Mouse (Mus musculus) spleen, adult 12 weeks (tissue): Measurements from ENCODE around the gene Vti1a.
A peak's percentile ranks its signal among the peaks of the same experiment; 100 is the strongest.

ENCODE experiments used
- DNase-seq: peaks from one replicate; pipeline ENCODE4 v3.0.0; 2022; ENCODE audit warnings: low spot score

The Vti1a gene

GRCm38 (mm10) chr19:55316109-55316714 lies at the start of gene Vti1a:
Gene Vti1a, plus strand, starts transcription at chr19:55316295.
- DNase-seq = peak; percentile 79

- no peak for DNase-seq
Observed at GRCm38 (mm10) chr19:55266786-55267185, 49.3 kb upstream of the Vti1a start.

- no peak for DNase-seq
Observed at GRCm38 (mm10) chr19:55268150-55268549, 47.9 kb upstream of the Vti1a start.

DNA sequence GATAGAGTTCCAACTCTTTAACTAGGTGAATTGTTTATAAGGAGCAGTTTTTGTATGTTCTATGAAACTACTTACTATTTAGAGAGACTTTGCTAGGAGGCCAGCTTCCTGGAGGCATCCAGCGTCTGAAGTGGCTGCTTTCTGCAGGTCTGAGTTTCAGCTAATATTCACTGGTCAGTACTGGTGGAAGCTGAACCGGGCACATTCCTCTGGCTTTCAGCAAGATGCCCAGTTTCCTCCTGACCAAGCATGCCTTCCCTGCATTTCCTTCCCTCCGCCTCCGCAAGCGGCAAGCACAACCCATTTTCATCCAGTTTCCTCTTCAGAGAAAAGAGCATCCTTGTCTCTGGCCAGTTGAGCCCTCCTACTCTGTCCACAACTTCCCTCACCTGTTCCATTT lies 47.0 kb upstream of the Vti1a start:
- DNase-seq = no peak

DNA sequence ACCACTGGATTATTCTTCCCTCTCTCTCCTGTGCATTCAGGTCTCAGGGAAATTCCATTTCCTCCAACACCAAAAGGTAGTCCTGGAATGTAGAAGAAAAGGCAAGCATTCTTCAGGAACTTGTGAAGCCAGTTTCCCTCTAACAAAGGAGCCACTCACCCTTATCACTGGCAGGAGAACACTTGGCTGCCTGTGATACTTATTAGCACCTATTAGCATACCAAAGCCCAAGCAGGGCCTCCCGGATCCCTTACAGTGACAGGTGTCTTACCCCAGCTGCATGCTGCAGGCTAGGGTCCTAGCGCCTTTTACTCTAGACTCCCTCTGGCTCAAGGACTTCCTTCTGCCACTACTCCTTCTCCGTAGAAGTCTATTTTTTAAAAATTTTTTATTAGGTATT lies 44.6 kb upstream of the Vti1a start:
- DNase-seq = no peak

DNA sequence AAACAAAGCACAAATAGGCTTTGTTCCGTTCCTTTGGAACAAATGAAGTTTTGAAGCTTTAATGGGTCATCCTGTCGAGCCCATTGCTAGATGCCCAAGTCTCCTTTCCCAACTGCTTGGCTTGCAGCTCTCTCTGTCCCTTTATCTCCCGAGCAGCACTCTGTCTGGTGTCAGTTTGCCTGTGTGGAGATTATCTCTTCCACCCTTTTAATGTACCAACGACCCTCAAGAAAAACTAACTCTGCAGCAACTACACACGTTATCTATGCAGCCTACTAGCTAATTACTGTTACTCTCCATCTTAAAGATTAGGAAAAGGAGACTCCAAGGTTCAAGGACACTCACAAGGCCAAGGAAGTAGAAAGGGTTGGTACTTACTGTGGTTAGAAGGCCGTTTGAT lies 42.8 kb upstream of the Vti1a start:
- no peak for DNase-seq

- no peak for DNase-seq
Observed at GRCm38 (mm10) chr19:55276100-55276499, 40.0 kb upstream of the Vti1a start.

DNA sequence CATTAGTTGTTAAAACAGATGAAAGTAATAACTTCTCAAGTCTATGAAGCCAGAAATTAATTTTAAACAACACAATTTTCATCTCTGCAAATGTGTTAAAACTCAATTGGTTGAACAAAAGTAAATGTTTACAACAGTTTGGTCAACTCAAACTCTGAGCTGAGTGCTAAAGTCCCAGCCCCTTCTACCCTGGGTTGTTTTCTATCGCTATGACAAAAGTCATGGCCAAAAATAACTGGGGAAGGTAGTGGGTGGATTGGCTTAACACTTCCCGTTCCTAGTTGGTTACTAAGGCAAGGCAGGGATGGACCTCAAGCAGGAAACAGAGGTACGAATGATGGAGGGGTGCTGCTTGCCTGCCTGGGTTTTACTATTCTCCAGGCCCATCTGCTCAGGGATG lies 39.3 kb upstream of the Vti1a start:
- no peak for DNase-seq

DNA sequence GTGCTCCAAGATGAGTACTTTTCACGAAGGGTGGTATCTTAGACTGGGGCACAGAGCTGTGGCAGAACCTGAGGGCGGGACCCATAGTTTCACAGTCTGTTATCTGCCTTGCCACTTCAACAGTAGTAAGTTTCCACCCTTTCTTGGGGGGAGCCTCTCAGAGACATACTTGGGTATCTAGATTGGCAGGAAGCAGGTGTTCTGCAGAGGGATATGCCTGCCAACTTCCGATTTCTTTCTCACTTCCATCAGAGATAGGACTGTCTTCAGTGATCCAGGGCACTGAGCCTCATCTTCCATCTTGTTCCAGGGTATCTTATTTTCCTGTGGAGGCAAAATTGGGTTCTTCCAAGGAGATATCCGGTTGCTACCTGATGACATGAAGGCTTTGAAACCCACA lies 32.0 kb upstream of the Vti1a start:
- peak; percentile 23 for DNase-seq

DNA sequence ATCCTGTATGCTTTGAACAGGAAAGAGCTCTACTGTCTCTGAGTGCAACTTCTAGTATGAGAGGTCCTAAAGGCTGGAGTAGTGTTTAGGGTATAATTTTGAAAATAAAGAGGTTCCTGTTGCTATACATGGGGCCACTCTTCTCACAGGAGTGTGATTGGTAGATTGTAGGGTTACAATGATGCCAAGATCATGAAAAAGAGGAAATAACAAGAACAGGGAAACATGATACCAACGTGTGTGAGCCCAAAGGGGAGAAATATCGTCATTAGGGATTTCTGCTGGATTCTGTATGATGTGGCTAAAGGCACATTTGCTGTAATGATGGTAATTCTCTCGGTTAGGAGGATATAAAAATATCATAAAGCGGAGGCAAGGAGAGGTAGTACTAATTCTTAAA lies 30.1 kb upstream of the Vti1a start:
- no peak for DNase-seq

GRCm38 (mm10) chr19:55288974-55289373 lies 27.1 kb upstream of the Vti1a start:
- no peak for DNase-seq

- no peak for DNase-seq
Observed at GRCm38 (mm10) chr19:55290621-55291270, 25.3 kb upstream of the Vti1a start.

GRCm38 (mm10) chr19:55292210-55292850 lies 23.8 kb upstream of the Vti1a start:
- DNase-seq = no peak

- no peak for DNase-seq
Observed at GRCm38 (mm10) chr19:55293175-55293574, 22.9 kb upstream of the Vti1a start.

GRCm38 (mm10) chr19:55295075-55295474 lies 21.0 kb upstream of the Vti1a start:
- no peak for DNase-seq

- DNase-seq = no peak
Observed at GRCm38 (mm10) chr19:55295556-55295955, 20.5 kb upstream of the Vti1a start.

- no peak for DNase-seq
Observed at GRCm38 (mm10) chr19:55296301-55296700, 19.8 kb upstream of the Vti1a start.

- no peak for DNase-seq
Observed at GRCm38 (mm10) chr19:55297489-55297888, 18.6 kb upstream of the Vti1a start.

DNA sequence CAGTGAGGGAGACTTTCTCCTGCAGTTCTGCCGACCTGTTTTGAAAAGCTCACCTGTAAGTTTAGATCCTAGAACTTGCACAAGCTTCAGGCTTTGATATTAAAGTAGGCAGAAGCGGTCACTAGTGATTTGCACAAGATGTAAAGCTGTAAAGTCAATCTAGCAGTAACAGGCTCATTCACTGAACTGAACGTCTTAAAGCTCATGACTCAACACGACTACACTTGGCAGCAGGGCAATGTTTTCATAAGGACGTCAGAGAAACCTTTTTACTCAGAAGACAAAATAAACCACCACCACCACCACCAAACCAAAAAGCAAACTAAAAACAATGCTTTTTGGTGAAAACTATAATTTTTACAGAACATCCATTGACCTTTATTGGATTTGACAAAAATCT lies 18.1 kb upstream of the Vti1a start:
- no peak for DNase-seq

DNA sequence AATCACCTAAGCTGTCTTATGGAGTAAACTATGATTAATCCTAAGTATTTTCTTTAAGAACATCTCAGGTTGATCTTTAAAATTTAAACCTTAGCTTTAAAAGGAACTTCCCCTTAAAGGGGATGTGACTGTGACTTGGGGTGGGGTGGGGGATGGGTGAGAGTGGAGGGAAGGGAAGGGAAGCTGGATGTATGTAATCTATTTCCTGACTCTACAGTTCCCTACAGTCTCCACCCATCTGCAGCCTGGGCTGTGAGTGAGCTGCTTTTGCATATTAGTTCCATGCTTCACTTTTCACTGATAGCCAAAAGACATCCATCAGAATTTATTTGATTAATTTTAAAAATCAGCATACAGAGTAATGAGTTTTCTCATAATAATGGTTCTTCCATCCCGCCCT lies 16.7 kb upstream of the Vti1a start:
- no peak for DNase-seq

GRCm38 (mm10) chr19:55300525-55300924 lies 15.6 kb upstream of the Vti1a start:
- DNase-seq = no peak

DNA sequence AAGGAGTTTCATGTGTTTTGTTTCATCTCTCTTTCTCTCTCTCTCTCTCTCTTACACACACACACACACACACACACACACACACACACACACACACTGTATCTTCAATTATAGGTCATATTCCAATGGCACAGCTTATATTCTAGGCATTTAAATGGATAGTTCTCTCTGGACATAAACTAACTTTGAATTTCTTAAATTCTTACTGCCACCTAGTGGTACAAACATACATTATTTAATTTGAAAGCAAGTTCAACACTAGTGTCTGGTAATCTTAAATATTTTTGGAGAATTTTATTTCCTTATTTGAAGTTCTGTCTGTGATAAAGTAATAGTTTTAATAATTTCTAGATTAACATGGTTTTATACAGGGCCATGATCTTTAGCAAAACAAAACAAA lies 11.1 kb upstream of the Vti1a start:
- DNase-seq = no peak

GRCm38 (mm10) chr19:55311874-55312273 lies 4.2 kb upstream of the Vti1a start:
- DNase-seq = no peak

DNA sequence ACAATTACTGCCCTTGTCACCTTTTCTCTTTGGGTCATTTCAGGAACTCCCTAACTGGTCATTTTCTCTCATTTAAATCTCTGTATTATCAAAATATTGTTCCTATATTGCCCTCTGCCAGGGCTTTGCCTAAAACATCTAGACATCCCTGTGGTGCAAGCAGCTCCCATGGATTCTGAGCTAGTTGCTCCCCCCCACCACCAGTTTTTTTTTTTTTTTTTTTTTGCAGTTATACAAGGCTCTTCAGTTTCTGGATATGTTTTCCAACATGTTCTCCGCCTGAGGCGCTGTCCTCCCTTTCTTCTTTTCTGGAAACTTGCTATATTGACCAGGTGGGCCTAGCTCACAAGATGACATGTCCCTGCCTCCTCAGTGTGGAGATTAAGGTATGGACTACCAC lies 2.4 kb upstream of the Vti1a start:
- DNase-seq = no peak
